Mouse (Mus musculus) cortical plate, adult 2 months (tissue): ENCODE data around the gene Ctrc.

Source experiments
- CTCF ChIP-seq: fragments of 200-500 bp; IDR thresholded peaks from 2 replicates; pipeline ENCODE4 v1.5.1; 2011; ENCODE audit warnings: mild to moderate bottlenecking, control low read depth, low read length; ENCODE audit not compliant: insufficient read depth; ENCODE audit errors: extremely low read depth
- POLR2A ChIP-seq: fragments of 200-500 bp; IDR thresholded peaks from 2 replicates; pipeline ENCODE4 v1.6.1; 2011; ENCODE audit warnings: mild to moderate bottlenecking, low read length, control low read depth; ENCODE audit not compliant: insufficient read depth; ENCODE audit errors: extremely low read depth

DNA sequence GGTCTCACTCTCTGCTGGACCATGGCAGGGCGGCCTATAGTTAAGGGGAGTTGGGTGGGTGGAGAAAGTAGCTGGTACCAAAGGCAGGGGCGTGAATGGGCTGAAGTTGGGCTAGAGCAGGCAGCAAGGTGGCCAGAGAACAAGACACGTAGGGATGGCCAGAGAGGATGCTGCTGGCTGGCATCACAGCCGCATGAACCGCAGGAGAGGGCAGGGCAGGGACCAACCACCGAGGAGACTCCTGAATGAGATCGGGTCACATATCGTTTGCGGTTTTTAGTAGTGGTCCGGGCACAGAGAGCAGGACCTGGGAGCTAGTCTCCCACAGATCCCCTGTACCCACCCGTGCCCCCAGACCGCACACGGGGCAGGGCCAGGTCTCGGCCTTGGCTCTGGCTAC lies 13.2 kb upstream of the Ctrc start:
- TF ChIP-seq CTCF = no peak
- no peak for TF ChIP-seq POLR2A
